Mouse (Mus musculus): ENCODE results near the gene Pdzrn4.

- TF ChIP-seq GATA1 (IDR thresholded peaks at IDR 0.05; ENCODE audit: borderline replicate concordance, low read length) (no peak), FLI1 (IDR thresholded peaks at IDR 0.05; ENCODE audit: low read length) (no peak)
Observed at GRCm38 (mm10) chr15:92441630-92442180, 45.0 kb downstream of the Pdzrn4 start.

All from megakaryocyte, embryonic 14.5 days (primary cell).